Mouse (Mus musculus) thymus, adult 2 months (tissue): Measurements from ENCODE around the gene Agfg2.

Experiments
- CTCF ChIP-seq: fragments of 200-500 bp; IDR thresholded peaks from 2 replicates; pipeline ENCODE4 v1.5.1; 2012; ENCODE audit warnings: mild to moderate bottlenecking, control low read depth, low read length, moderate library complexity, borderline replicate concordance; ENCODE audit not compliant: control insufficient read depth, poor library complexity, insufficient read depth; ENCODE audit errors: extremely low read depth
- POLR2A ChIP-seq: fragments of 200-500 bp; IDR thresholded peaks from 2 replicates; pipeline ENCODE4 v1.6.1; 2012; ENCODE audit warnings: mild to moderate bottlenecking, low read length, control low read depth, moderate library complexity; ENCODE audit not compliant: control insufficient read depth, poor library complexity, insufficient read depth; ENCODE audit errors: extremely low read depth

DNA sequence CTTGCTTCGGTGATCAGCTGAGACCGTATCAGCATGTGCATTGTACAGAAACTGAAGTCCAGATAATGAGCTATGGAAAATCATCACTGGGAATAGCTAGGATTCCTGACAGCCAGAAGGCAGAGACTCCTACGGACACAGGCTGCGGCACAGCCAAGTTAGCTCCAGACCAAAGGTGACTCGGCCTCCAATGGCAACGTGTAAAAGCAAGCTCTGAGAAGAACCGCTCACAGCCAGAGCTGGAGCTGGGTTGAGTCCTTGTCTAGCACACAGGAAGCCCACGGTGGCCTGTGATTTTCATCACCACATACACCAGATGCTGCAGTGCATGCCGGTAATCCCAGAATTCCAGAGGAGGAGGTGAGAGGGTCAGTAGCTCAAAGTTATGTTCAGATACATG lies 6.0 kb upstream of the Agfg2 start:
- TF ChIP-seq CTCF (no peak), POLR2A (no peak)
